Mouse (Mus musculus) 3134 (cell line): ENCODE measurements around the gene Usp22.
A peak's percentile ranks its signal among the peaks of the same experiment; 100 is the strongest.

ENCODE experiments used
- DNase-seq: peaks from one replicate; pipeline ENCODE4 v3.0.0-alpha.2; 2011; ENCODE audit warnings: low spot score; ENCODE audit not compliant: insufficient read length; ENCODE audit errors: extremely low read depth

Gene Usp22

DNA sequence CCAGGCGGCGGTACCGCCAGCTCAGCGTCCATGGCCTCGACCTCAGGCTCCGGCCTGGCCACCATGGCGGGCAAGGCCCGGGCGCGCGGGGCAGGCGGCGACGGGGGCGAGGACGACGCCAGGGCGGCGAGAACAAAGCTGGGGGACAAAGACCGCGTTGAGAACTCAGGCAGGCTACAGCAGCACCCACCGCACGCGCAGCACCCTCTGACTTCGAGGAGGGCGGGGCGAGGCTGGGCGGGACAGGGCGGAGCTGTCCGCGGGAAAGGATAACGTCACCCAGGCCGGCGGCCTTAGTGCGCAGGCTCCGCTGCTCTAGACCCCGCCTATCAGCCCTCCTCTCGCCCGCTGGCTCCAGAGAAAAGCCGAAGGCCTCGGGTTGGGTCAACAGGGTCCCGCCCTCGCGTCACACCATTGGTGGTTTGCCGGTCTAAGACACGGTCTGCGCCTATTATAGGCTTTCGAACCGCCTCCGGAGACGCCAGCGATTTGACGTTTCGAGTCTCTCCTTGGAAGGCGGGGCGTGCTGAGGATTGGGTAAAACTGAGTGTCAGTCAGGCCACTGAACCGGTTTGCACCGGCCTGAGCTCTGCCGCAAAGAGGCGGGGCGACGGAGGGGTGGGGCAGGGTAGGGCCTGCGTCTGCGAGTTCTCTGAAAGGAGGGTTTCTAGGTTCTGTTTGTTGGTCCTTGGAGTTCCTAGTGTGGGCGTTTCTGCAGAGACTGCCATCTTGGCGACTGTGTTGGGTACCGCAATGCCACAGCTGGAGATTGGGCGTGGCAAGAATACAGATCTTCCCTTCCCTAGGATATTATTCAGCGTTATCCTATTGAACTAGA is at the start of gene Usp22:
TSS of gene Usp22 (minus strand) at position 235 of the 838 bp plus-strand sequence.
- peak; percentile 100 for DNase-seq

DNA sequence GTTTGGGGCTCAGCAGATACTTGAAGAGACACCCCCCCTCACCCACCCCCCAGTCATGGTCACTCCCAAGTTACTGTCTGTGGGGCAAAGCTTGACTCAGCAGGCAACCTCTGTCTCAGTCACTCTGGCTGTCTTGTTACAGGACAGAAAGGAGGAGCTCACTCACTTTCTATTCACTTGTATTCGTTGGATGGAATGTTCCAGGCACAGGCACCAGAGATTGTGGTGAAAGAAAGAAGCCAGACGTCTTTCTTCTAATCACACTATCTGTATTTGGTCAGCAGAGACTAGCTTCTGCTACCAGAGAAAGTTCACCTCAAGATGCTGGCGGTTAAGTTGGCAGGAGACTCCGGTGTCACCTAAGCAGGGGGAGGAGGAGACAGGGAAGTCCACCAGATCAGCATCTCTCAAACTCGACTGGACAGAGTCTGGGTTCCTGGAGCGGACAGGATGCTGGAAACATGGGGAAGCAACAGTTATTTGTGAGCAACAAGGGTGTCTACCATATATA is 49.4 kb upstream of the Usp22 start:
- no peak for DNase-seq

DNA sequence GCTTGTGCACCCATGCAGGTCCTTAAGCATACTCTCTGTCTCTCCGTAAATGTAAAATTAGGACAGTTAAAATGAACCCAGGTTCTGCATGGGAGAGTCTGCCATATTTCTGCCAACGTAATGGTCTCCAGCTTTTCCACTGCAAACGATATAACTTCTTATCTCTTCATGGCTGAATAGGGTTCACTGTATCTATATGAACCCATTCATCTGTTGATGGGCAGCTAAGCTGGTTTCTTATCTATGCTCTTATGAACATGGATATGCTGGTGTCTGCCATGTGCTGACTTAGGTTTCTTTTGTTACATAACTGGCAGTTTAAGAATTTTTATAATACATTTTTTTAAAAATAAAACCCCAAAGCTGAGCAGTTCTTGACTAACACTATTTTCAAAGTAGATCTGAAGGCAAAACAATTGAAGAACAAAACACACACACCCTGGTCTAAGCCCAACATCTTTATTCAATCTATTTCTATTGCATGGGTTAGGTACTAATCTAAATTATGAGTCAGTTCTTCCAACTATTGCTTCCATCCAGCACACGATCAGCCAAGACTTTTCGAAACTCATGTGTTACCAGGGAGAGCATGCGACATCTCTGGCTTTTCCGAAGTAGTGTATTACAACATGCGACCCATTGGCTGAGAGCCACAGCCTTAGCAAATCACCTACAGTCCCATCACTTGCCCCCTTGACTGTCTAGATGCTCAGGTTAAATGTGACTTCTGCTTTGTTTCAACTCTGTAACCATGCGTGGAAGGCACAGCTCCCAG is 48.3 kb upstream of the Usp22 start:
- no peak for DNase-seq

DNA sequence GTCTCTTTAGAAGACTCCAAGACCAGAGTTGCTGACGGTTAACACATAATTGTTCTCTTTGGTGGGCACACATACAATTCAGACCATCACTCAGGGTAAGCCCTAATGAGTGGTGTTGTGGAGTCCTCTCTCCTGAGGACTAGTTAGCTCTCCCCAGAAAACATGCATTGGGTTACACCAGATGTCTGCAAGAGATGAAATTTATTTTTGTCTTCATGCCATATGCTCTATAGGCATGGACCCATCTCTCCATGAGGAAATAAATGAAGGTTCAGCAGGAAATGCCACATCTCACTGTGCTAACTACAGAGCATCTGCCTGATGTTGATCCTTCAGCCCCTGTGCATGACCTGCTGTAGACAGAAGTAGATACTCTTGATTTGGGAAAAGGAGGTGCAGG is 47.2 kb upstream of the Usp22 start:
- no peak for DNase-seq

DNA sequence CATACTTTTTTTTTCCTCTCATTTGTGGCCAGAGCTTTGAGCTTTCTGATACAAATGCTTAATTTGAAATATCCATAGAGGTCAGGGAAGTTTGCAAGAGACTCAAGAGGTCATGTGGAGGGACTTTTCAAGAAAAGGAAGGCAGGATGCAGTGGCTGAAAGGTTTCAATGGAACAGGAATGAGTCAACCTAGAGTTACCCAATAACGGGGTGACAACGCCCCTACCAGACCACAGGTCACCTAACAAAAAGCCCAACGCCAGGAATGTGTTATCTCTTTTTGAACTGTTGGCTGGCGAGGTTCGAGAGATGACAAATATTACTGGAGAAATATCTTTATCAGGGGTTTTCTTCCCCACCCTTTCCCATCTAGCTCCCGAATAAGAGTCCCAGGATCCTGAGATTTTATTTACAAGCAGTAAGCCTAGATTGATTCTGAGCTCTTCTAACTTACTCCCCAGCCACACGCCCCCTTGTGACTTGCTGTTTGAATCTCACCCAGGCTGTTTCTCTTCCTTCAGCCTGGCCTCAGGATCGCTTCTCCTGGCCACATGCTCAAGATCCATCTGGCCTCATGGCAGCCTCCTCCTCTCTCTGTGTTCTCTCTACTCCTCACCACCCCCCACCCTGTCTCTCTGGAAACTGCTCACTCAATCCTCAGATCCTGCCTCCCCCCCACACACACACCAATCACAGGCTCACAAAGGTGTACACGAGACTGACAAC is 45.5 kb upstream of the Usp22 start:
- DNase-seq, result peak; percentile 47

DNA sequence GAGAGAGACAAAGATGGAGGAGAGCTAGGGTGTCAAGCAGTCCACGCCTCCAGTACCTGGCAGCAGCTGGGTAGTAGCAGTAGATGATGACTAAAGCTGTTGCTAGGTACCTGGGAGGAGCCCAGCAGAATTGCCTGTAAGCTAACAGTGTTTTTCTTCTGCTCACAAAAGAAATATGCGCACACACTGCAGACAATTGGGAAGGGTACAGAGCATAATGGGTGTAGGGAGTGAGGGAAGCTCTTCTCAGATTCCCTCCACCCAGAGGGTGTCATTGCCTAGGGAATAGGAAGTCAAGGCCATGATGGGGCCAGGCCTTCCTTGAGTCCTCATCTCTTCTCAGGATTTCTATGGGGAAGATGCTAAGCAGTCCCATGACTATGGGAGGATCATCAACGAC is 41.1 kb upstream of the Usp22 start:
- no peak for DNase-seq

DNA sequence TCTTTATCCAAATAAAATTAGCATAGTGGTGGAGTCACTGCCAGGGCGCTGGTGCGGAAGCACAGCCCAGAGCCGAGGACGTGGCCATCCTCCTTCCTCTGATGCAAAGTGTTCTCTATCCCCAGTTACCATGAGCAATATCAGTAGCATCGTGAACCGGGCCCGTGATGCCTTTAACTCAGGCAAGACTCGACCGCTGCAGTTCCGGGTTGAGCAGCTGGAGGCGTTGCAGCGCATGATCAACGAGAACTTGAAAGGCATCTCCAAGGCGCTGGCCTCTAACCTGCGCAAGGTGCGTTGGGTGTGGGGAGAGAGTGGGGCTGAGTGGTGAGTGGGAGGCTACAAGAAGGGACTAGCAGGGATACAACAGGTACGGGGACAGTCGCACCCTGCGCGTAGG is 37.2 kb upstream of the Usp22 start:
- DNase-seq, result no peak

DNA sequence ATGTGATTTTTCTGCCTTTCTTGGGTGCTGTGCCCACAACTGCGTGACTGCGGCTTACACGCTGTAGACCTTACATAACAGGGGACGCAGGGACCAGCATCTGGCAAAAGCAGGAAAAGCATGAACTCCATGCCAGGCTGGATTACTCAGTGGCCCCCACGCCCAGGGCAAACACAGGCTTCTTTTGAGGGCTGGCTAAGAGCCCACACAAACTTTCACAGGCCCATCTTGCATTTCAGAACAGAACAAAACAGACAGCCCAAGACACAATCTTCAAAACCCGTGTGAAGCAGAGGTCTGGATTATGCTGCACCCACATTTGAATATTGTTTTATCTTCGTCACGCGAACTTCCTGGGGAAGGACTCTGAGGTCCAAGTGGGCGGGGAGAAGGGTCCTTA is 33.5 kb upstream of the Usp22 start:
- DNase-seq, result peak; percentile 70

DNA sequence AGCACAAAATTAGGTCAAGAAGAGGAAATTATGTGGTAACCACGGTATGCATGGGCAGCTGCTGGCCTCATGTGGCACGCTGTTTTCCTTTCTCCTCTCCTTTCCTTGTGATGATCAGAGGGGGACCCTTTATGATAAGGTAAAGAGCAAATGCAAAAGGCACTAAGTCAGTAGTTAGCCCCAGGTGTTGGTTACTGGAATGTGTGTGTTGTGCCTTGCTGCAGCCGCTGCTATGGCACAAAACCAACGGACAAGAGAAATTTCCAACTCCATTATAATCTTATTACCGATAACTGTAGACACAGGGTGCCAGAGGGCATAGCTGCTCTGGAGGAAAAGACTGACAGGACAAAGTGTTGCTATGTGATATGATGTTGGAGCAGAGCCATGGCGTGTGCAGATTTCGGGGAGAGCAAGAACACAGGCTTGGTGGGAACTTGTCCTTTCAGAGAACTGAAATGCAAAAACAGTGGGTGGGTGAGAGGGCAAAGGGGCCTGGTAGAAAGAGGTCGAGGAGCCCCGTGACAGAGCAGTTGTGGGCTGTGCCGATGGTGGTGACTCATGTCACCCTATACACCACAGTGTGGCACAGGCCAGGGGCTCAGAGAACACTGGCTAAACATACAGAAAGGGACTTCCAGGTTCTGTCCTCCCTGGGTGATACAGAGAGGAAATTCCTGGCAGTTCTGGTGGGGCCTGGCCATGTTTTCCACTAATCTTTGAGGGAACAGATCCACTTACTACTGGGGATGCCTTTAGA is 32.8 kb upstream of the Usp22 start, which contains the start of gene Aldh3a1:
TSS of gene Aldh3a1 (plus strand) at position 51 of the 760 bp plus-strand sequence.
- no peak for DNase-seq

DNA sequence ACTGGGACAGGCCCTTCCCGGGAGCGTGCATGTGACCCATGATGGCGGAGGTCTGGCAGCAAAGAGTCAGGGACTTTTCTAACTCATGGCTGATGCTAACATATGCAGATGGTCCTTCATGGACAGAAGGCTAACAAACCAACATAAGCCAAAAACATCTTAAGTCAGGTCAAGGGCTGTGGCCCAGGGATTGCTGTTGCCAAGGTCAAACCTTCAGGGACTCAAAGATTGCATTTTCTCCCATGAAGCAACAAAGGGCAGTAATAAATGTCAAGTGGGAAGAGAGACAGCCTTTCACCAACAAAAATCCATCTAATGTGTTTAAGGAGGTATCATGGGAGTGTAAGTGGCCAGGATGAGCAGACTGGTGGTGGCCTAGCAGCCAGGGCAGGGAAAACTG is 31.3 kb upstream of the Usp22 start:
- no peak for DNase-seq

DNA sequence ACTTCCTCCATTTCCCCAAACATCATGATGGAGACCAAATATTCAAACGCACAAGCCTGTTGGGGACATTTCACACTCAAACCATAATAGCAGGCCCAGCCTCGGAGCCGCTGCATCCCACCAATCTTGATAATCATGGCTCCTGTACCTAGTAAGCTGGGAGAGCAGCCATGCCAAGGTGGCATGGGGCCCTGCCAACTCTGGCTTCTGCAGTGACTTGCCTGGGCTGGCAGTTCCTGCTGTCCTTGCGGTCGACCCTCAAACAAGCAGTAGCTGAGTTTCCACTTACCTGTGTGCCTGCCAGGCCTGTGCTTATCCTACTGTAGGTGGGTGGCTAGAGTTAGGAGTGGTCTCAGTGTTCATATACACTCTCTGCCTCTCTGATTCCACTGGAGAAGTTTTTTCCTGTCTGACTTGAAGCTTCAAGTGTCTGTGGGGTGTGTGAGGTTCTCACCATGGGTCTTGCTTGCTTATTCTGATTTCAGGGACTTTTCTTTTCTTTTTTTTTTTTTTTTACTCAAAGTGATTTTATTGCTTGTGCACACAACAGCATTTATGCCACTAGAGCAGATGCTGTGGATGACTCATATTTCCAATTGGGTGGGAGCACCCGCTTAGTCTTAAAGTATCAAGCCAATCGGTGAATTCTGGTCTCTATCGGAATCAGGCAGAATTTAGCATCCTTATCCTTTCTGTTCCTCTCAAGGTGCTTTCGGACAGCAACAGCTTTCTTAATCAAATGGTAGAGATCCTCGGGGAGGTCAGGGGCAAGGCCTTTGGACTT is 30.5 kb upstream of the Usp22 start:
- no peak for DNase-seq

DNA sequence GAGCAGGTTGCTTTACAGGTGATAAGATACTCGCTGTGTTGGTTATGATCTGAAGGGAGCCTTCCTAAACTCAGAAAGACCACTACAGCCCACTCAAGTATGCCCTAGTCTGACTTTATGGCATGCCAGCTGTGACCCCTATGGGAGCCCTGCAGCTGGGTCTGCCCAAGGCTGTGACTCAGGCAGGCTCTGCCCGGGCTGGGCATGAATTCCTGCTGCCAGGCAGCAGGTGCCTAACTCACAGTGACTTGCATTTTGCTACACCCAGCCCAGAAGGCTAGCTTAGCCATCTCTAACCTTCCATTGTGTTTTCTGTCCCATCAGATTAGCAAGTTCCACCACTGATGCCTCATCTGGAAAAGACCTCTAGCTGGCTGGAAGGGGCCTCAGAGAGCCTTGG is 28.0 kb upstream of the Usp22 start:
- peak; percentile 51 for DNase-seq

DNA sequence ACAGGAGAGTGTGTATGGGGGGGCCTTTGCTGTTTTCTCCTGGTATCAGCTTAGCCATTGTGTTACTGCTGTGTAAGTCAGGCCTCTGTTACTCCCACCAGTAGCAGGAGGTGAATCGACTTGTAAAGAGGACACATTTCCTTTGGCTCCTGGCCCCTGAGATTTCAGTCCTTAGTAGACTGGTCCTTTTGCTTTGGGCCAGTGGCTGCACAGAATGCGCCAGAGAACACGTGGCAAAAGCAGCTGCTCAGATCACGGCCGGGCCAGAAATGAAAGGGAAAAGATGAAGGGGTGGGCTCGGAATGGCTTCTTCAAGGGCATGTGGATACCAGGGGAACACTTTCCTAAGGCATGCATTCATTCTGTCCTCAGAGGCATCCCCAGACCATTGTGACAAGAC is 27.3 kb upstream of the Usp22 start:
- no peak for DNase-seq

DNA sequence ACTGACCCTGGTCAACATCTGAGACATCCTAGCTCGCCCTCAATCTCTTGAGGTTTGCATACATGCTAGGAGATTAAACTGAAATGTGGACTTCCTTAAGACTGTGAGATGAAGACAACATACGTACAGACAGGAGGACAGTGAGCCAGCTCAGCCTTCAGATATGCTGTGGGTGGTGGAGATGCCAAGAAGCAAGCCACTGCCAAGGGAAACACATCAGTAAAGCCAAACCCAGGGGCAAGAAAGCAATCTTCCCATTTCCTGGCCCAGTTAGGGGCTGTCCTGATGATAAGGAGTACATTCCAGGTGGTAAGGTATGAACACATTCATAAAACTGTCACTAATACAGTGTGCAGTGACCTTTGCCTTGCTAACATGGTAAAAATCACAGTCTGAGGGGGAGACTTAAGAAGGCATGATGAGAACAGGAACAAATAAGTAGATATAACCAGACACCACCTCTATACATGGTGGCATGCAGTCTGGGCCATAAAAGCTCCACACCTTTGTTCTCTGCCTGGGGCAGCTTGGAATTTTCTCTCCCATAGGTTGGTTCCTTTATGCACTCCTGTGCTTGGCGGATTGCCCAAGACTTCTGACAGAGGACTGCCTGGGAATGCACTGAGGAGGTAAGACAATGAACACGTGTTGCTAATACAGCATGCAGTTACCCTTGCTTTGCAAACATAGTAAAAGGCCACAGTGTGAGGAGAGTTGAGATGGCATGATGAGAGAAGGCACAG is 24.9 kb upstream of the Usp22 start:
- peak; percentile 39 for DNase-seq

DNA sequence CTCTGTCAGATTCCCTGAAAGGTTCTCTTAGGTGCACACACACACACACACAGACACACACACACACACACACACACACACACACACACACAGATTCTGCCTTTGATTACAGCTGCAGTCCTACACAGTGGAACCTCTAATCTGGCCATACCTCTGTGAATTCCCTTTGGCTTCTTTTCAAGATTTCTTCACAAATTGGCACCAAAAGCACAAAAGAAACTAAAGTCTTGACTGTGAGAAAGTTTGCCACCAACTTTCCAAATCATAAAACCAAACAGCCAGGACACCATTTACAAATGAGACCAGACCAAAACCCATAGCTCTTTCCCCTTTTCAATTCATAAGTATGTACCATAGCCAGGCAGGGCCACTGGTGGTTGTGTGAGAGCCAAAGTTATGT is 23.1 kb upstream of the Usp22 start:
- no peak for DNase-seq

DNA sequence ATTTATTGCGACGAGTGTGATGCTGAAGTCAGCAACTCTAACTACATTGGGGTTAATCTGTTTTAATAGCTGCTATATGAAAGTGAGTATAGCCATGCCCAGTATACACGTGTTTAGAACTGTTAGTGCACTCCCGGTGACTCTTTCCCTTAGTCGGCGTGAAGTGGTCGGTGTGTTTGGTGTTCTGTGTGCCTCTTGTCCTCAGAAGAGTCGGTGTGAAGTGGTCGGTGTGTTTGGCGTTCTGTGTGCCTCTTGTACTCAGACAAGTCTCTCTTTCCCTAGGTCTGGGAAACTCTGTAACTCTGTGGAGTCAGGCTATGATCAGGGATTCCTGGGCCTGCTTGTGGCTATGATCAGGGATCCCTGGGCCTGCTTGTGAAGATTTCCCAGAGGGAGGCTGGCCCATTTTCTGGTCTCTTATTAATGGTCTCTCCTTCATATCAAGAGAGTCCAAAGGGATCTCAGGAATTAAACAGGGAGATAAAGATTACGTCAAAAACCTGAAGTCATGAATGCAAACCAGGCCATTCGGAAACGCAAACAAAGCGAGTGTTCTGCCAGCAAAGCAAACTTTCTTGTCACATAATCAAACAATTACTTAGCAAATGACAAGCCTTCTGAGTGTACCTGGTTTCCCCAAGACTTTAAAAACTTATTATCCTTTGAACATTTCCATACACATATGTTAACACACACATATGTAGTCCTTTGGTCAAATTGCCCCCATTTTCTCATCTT is 21.9 kb upstream of the Usp22 start:
- DNase-seq, result no peak

DNA sequence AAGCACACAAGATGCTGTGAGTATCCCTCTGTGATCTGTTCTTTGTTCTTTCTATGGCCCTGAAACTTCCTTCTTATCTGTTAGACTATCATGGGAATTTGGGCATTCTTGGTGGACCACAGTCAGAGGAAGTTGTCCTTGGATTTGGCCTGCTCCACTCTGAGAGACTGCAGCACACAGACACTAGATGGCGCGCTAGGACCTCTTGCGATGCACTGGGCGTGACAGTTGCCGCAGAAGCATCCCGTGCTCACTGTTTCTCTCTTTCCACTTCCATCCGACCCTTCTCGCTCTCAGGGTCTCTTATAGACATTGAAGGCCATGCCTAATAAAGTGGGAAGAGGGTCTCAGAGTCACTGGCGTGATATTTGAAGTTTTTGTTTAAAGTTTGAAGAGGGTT is 18.5 kb upstream of the Usp22 start:
- DNase-seq, result no peak

DNA sequence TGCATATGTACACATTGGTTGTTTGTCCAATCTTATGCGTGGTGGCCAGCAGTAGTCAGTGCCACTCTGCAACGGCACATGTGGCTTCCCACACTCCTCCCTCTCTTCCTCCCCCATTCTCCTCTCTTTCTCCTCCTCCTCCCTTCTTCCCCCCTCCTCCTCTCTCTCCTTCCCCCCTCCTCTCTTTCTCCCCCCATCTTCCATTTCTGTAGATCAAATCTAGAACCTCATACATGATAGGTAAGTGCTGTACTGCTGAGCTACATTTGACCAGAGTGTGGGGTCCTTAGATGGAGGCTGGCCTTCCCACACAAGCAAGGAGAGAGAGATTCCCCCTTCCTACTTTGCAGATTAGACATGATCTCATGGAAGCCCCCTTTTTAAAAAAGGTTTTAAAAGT is 17.9 kb upstream of the Usp22 start:
- no peak for DNase-seq
